Mouse (Mus musculus): ENCODE results near the gene Tgtp1. TPM values are rescaled to one million over a fixed set of nuclear protein-coding genes. Genes with fewer than 3 reads are reported as not detected.
"Not testable (repeated sequence)": the region's sequence is repeated elsewhere in the genome, so short reads cannot be mapped to it uniquely, and the experiment has no call there.

The Tgtp1 gene
- 0.17 and 0.29 TPM in 2 replicates for polyA plus RNA-seq (2012; rRNA removed)

GRCm38 (mm10) chr11:48994018-48994417 is at the start of gene Tgtp1:
Gene Tgtp1, minus strand, starts transcription at chr11:48994172.
- H3K4me1 ChIP-seq (ENCODE audit: control insufficient read depth, insufficient read depth, insufficient read length, low read length); H3K36me3 ChIP-seq (ENCODE audit: control insufficient read depth, insufficient read depth, low read length); H3K27me3 ChIP-seq (ENCODE audit: control insufficient read depth, insufficient read depth, low read length); H3K4me3 ChIP-seq (ENCODE audit: low read depth, low read length): not testable (repeated sequence)
- 8% methylated on average over 2 of the region's 2 CpGs for WGBS
- peak within 1 kb of the TSS; percentile 20 for H3K27ac ChIP-seq (ENCODE audit: insufficient read depth, low read depth, low read length)

GRCm38 (mm10) chr11:49012074-49012473 is 18.1 kb upstream of the Tgtp1 start:
- not testable (repeated sequence) for H3K4me1 ChIP-seq (ENCODE audit: control insufficient read depth, insufficient read depth, insufficient read length, low read length); H3K4me3 ChIP-seq (ENCODE audit: low read depth, low read length); H3K27ac ChIP-seq (ENCODE audit: insufficient read depth, low read depth, low read length); H3K36me3 ChIP-seq (ENCODE audit: control insufficient read depth, insufficient read depth, low read length); H3K27me3 ChIP-seq (ENCODE audit: control insufficient read depth, insufficient read depth, low read length)

GRCm38 (mm10) chr11:49006785-49007184 is 12.8 kb upstream of the Tgtp1 start:
- WGBS, result 8% methylated on average over 1 of the region's 1 CpGs

DNA sequence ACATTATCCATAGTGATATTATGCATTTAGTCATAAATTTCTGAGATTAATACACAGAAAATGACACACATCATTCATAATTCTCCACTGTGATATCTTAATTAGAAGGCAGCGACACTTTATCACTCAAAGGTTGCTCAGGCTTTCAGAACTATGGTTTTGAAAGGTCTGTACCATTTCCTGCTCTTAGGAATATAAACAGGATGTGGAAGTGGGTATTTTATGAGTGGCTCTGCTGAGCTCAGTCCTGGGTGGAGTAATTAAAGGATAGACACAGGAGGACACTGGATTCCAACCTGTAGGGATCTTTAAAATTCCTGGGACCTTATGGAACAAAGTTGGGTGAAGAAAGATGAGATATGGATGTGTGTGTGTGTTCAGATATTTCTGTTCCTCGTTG is 12.3 kb upstream of the Tgtp1 start:
- H3K27ac ChIP-seq (ENCODE audit: insufficient read depth, low read depth, low read length); H3K4me3 ChIP-seq (ENCODE audit: low read depth, low read length); H3K4me1 ChIP-seq (ENCODE audit: control insufficient read depth, insufficient read depth, insufficient read length, low read length); H3K36me3 ChIP-seq (ENCODE audit: control insufficient read depth, insufficient read depth, low read length); H3K27me3 ChIP-seq (ENCODE audit: control insufficient read depth, insufficient read depth, low read length): not testable (repeated sequence)
- 38% methylated on average over 2 of the region's 2 CpGs for WGBS

More at GRCm38 (mm10) chr11:49006785-49007184, 12.8 kb upstream of the Tgtp1 start:
- not testable (repeated sequence) for H3K4me1 ChIP-seq (ENCODE audit: control insufficient read depth, insufficient read depth, insufficient read length, low read length); H3K36me3 ChIP-seq (ENCODE audit: control insufficient read depth, insufficient read depth, low read length); H3K27ac ChIP-seq (ENCODE audit: insufficient read depth, low read depth, low read length); H3K4me3 ChIP-seq (ENCODE audit: low read depth, low read length); H3K27me3 ChIP-seq (ENCODE audit: control insufficient read depth, insufficient read depth, low read length)

DNA sequence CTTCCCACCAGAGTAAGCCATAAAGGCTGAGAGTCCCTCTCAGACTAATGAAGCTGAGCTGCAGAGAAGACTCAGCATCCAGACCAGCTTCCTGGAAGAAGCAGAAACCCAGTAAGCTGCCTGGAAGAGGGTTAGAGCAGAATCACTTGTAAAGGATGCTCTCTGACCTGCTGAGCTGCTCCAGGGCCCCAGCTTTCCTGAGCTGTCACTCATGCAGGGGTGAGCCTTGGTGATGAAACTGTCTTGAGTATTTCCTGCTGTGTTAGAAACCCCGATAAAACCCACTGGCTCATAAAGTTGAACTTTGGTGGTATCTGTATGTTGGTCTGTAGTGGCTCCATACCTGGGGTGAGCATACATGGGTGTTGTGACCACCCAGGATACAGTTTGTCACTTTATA is 6.4 kb upstream of the Tgtp1 start:
- 57% methylated on average over 1 of the region's 1 CpGs for WGBS
- not testable (repeated sequence) for H3K36me3 ChIP-seq (ENCODE audit: control insufficient read depth, insufficient read depth, low read length); H3K27ac ChIP-seq (ENCODE audit: insufficient read depth, low read depth, low read length); H3K4me1 ChIP-seq (ENCODE audit: control insufficient read depth, insufficient read depth, insufficient read length, low read length); H3K4me3 ChIP-seq (ENCODE audit: low read depth, low read length); H3K27me3 ChIP-seq (ENCODE audit: control insufficient read depth, insufficient read depth, low read length)

DNA sequence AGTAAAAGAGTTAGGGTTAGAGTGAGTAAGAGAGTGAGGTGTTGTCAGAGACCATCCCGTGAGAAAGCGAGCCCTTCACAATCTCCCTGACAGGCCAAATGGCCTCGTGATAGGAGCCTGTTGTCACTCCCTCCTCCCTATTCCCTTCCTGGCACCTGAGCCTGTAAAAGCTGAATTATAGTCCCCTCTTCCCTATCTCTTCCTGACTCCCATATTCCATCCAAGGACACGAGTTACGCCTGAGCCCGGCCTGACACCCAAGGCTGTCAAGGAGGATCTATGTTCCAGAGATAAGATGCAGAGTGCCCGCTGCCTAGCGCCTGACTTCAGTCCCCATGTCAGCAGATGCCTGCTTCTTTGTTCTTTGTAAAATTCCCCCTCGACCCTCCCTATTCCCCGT is 676 bp downstream of the Tgtp1 start:
- not testable (repeated sequence) for H3K4me1 ChIP-seq (ENCODE audit: control insufficient read depth, insufficient read depth, insufficient read length, low read length); H3K27me3 ChIP-seq (ENCODE audit: control insufficient read depth, insufficient read depth, low read length); H3K36me3 ChIP-seq (ENCODE audit: control insufficient read depth, insufficient read depth, low read length); H3K4me3 ChIP-seq (ENCODE audit: low read depth, low read length); H3K27ac ChIP-seq (ENCODE audit: insufficient read depth, low read depth, low read length)
- WGBS, result 75% methylated on average over 10 of the region's 10 CpGs

DNA sequence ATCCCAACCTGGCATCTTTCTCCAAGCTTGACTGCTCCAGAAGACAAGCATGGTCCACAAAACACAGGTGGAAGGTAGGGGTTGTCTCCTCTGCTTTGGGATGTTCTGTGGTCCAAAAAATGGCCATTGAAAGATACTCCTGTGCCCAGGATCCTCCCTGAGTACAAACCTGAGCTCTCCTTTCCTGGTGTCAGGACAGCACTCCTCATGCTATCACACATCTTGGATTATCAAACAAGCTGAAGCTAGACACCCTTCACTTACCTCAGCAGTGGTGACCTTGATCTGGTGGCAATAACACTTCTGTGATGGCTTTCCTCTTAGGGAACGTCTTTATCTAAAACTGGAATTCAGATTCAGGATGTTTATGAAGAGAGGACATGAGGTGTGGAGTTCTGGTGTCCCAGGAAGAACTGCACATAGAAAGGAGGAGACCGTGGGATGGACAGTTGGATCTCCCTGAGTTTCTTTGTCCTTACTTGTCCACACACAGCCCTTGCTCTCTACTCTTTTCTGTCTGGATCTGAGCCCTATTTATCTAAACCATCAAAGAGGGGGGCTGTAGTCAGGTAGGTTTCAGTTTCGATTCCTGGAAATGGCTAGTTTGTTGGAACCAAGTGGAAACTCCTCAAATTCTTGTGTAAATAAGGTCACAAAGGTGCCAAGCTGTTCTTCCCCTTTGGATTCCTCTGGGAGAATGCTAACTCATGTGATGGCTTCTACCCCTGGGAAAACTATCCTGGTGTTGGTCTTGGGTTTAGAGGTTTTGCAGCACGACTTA is 2.0 kb downstream of the Tgtp1 start, which contains the start of gene Gm12185:
Gm12185 (minus strand) TSS at position 487 of the 781 bp plus-strand sequence.
- not testable (repeated sequence) for H3K27me3 ChIP-seq (ENCODE audit: control insufficient read depth, insufficient read depth, low read length); H3K4me1 ChIP-seq (ENCODE audit: control insufficient read depth, insufficient read depth, insufficient read length, low read length); H3K36me3 ChIP-seq (ENCODE audit: control insufficient read depth, insufficient read depth, low read length); H3K4me3 ChIP-seq (ENCODE audit: low read depth, low read length); H3K27ac ChIP-seq (ENCODE audit: insufficient read depth, low read depth, low read length)
- 42% methylated on average over 4 of the region's 4 CpGs for WGBS

- H3K27me3 ChIP-seq (ENCODE audit: control insufficient read depth, insufficient read depth, low read length); H3K27ac ChIP-seq (ENCODE audit: insufficient read depth, low read depth, low read length); H3K36me3 ChIP-seq (ENCODE audit: control insufficient read depth, insufficient read depth, low read length); H3K4me3 ChIP-seq (ENCODE audit: low read depth, low read length); H3K4me1 ChIP-seq (ENCODE audit: control insufficient read depth, insufficient read depth, insufficient read length, low read length): not testable (repeated sequence)
- 77% methylated on average over 2 of the region's 2 CpGs for WGBS
Measured at GRCm38 (mm10) chr11:48989981-48990380, 4.0 kb downstream of the Tgtp1 start.

DNA sequence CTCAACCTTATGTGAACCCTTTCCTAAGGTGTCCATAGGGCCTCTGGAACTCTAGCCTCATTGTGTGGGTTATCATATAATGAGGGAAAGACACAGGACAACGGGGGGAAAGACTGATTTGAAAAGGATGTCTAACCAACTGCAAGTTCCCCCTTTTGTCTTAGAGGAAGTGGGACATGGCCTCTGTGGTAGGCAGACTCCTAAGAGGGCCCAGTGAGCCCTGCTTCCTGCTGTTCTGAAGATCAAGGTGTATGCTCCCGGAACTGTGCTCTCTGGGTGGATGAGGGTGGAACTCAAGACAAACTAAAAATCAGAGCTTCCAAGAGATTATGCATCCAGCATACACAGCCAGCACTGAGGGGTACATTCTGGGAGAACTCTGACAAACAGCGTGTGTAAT is 5.8 kb downstream of the Tgtp1 start:
- not testable (repeated sequence) for H3K27ac ChIP-seq (ENCODE audit: insufficient read depth, low read depth, low read length)
- WGBS, result 72% methylated on average over 2 of the region's 3 CpGs

GRCm38 (mm10) chr11:48982848-48983247 is 11.1 kb downstream of the Tgtp1 start:
- H3K27ac ChIP-seq (ENCODE audit: insufficient read depth, low read depth, low read length); H3K36me3 ChIP-seq (ENCODE audit: control insufficient read depth, insufficient read depth, low read length); H3K4me3 ChIP-seq (ENCODE audit: low read depth, low read length); H3K27me3 ChIP-seq (ENCODE audit: control insufficient read depth, insufficient read depth, low read length); H3K4me1 ChIP-seq (ENCODE audit: control insufficient read depth, insufficient read depth, insufficient read length, low read length): not testable (repeated sequence)
- no CpG with 5 or more reads among the region's 3 CpGs for WGBS

More for the DNA sequence above, 5.8 kb downstream of the Tgtp1 start:
- not testable (repeated sequence) for H3K4me3 ChIP-seq (ENCODE audit: low read depth, low read length); H3K27me3 ChIP-seq (ENCODE audit: control insufficient read depth, insufficient read depth, low read length); H3K4me1 ChIP-seq (ENCODE audit: control insufficient read depth, insufficient read depth, insufficient read length, low read length); H3K36me3 ChIP-seq (ENCODE audit: control insufficient read depth, insufficient read depth, low read length)

DNA sequence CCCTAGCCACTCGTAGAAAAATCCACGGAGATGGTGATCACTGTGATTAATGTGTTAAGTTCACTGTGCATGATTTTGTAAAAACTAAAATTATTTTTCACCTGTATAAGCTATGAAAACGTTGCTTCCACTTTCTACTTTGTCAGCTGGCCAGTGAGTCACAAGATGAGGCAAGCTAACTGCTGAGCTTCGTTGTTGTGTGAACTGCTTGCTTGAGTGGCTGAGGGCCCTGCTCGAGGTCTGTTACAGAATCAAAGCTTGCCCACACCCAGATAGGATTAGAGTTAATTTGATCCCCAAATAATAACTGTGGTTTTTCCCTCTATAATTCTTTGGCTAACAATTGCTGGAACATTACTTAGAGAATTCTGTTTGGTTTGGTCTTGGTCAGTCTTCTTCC is 13.9 kb downstream of the Tgtp1 start:
- H3K4me1 ChIP-seq (ENCODE audit: control insufficient read depth, insufficient read depth, insufficient read length, low read length); H3K4me3 ChIP-seq (ENCODE audit: low read depth, low read length); H3K36me3 ChIP-seq (ENCODE audit: control insufficient read depth, insufficient read depth, low read length); H3K27me3 ChIP-seq (ENCODE audit: control insufficient read depth, insufficient read depth, low read length); H3K27ac ChIP-seq (ENCODE audit: insufficient read depth, low read depth, low read length): not testable (repeated sequence)
- WGBS, result no CpG with 5 or more reads among the region's 5 CpGs

- H3K27me3 ChIP-seq (ENCODE audit: control insufficient read depth, insufficient read depth, low read length); H3K27ac ChIP-seq (ENCODE audit: insufficient read depth, low read depth, low read length); H3K4me1 ChIP-seq (ENCODE audit: control insufficient read depth, insufficient read depth, insufficient read length, low read length); H3K36me3 ChIP-seq (ENCODE audit: control insufficient read depth, insufficient read depth, low read length); H3K4me3 ChIP-seq (ENCODE audit: low read depth, low read length): not testable (repeated sequence)
- no CpG with 5 or more reads among the region's 3 CpGs for WGBS
Measured at GRCm38 (mm10) chr11:48979251-48979650, 14.7 kb downstream of the Tgtp1 start, which contains the start of gene 9930111J21Rik1. Gene 9930111J21Rik1, minus strand, starts transcription at chr11:48979398.

Measured in small intestine, adult 2 months (tissue).